Mouse (Mus musculus) ES-Bruce4 (cell line): ENCODE measurements around the gene Gm2237.
"Not testable (repeated sequence)": the region's sequence is repeated elsewhere in the genome, so short reads cannot be mapped to it uniquely, and the experiment has no call there.

ENCODE experiments used
- CTCF ChIP-seq: IDR thresholded peaks from one replicate; pipeline ENCODE4 v1.8.1; 2011; ENCODE audit warnings: low read depth, low read length
- EP300 ChIP-seq: IDR thresholded peaks from 2 replicates; pipeline ENCODE4 v1.6.1; 2011; ENCODE audit warnings: low read depth, low read length; ENCODE audit not compliant: insufficient read depth
- POLR2A ChIP-seq: IDR thresholded peaks from one replicate; pipeline ENCODE4 v1.8.1; 2011; ENCODE audit warnings: low read length; ENCODE audit not compliant: insufficient read depth

DNA sequence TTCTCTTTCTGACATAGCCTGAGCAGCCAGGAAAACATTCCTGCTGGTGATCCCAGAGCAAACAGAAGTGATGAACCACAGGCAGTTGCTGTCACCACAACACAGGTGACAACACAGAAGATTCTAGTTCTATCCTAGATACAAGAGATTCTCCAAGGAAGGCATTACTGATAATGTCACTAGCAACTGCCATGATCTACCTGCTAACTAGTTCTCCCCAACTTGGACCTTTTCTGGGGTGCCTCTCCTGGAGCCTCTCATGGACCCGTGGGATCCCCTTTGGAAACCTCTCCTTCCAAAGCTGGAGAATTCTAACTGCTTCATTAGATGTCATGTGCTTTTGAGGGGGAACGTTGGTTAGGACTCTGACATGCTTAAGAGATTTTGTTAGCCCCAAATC is 17.5 kb upstream of the Gm2237 start, which contains the start of gene Gm5458:
- TF ChIP-seq POLR2A, CTCF, EP300: not testable (repeated sequence)
